Mouse (Mus musculus) adrenal gland, postnatal 14 days (tissue): ENCODE results near the gene Cecr2. TPM values are rescaled to one million over a fixed set of nuclear protein-coding genes. Genes with fewer than 3 reads are reported as not detected.

Source experiments
- microRNA-seq, 2 experiments: library from miRNA; unstranded; fragments of <30 nt; microRNA quantifications; one replicate each; pipeline ENCODE4 v1.2.0; 2021
- total RNA-seq: library from RNA; stranded (reverse); gene quantifications from 2 replicates; pipeline ENCODE4 v1.2.3, GENCODE M21; 2021

The Cecr2 gene
- total RNA-seq, 1 experiment from 2014 or later = 16.3 TPM

Small RNAs within 50 kb of the gene (microRNA-seq; reads per million reads assigned to microRNA genes)
- gene Gm25193 = 0 reads per million in 2 experiments

Other genes with a start within 250 kb of the Cecr2 start
- gene Il17ra, start 203.1 kb upstream of the Cecr2 start, total RNA-seq = 9.1 and 15.0 TPM in 2 replicates
- gene Tmem121b, start 172.6 kb upstream of the Cecr2 start, total RNA-seq = 0.15 and 0.23 TPM in 2 replicates
- 25.6 and 29.9 TPM in 2 replicates for gene Hdhd5, start 135.1 kb upstream of the Cecr2 start, total RNA-seq
- 0.22 and 0.49 TPM in 2 replicates for gene Slc25a18, start 107.2 kb downstream of the Cecr2 start, total RNA-seq
- gene Atp6v1e1, start 156.4 kb downstream of the Cecr2 start, total RNA-seq = 267 and 275 TPM in 2 replicates
- 77.2 and 88.2 TPM in 2 replicates for gene Bcl2l13, start 169.8 kb downstream of the Cecr2 start, total RNA-seq